Mouse (Mus musculus) heart, embryonic 12.5 days (tissue): ENCODE measurements around the gene Vgf. TPM values are rescaled to one million over a fixed set of nuclear protein-coding genes. Genes with fewer than 3 reads are reported as not detected.

ENCODE experiments used
- ATAC-seq: fragments of 200-750 bp; cut with Nextera tagmentation; 2 replicates; pipeline ENCODE4 v1.8.0; 2017; ENCODE audit warnings: moderate TSS enrichment, moderate library complexity; ENCODE audit not compliant: insufficient number of reproducible peaks, low FRiP score
- H3K27ac ChIP-seq: fragments of 300-500 bp; sonication (generic); 2 replicates; pipeline ENCODE4 v1.5.1; 2016; ENCODE audit warnings: mild to moderate bottlenecking, moderate library complexity; ENCODE audit not compliant: poor library complexity, severe bottlenecking
- H3K27me3 ChIP-seq: fragments of 300-500 bp; sonication (generic); replicated peaks from 2 replicates; pipeline ENCODE4 v1.6.1; 2016; ENCODE audit warnings: mild to moderate bottlenecking, moderate library complexity
- H3K36me3 ChIP-seq: fragments of 300-500 bp; sonication (generic); 2 replicates; pipeline ENCODE4 v1.6.1; 2016; ENCODE audit warnings: mild to moderate bottlenecking, moderate library complexity
- H3K4me1 ChIP-seq: fragments of 300-500 bp; sonication (generic); replicated peaks from 2 replicates; pipeline ENCODE4 v1.6.1; 2016; ENCODE audit warnings: mild to moderate bottlenecking
- H3K4me2 ChIP-seq: fragments of 300-500 bp; sonication (generic); 2 replicates; pipeline ENCODE4 v1.6.1; 2016; ENCODE audit warnings: mild to moderate bottlenecking, moderate library complexity
- H3K4me3 ChIP-seq: fragments of 300-500 bp; sonication (generic); 2 replicates; pipeline ENCODE4 v1.5.1; 2016; ENCODE audit warnings: mild to moderate bottlenecking
- H3K9ac ChIP-seq: fragments of 300-500 bp; sonication (generic); 2 replicates; pipeline ENCODE4 v1.6.1; 2016; ENCODE audit warnings: mild to moderate bottlenecking, moderate library complexity
- H3K9me3 ChIP-seq: fragments of 300-500 bp; sonication (generic); replicated peaks from 2 replicates; pipeline ENCODE4 v1.6.1; 2016; ENCODE audit warnings: mild to moderate bottlenecking, moderate library complexity
- WGBS: fragments of 180-500 bp; shearing (Covaris S2); methylation state at CpG from one replicate; pipeline ENCODE4 v1.1.7; 2016; 5-methylcytosine and 5-hydroxymethylcytosine counted together
- polyA plus RNA-seq: library from polyadenylated mRNA; unstranded; fragments of >200 nt; fragmentation: Nextera tagmentation; extraction: Ambion mirVana; gene quantifications from 2 replicates; pipeline ENCODE4 v1.2.1, GENCODE M21; 2016

Vgf gene
- polyA plus RNA-seq, 1 experiment from 2014 or later = not detected

GRCm38 (mm10) chr5:137030416-137030810 lies 4.2 kb downstream of the Vgf start:
- H3K4me3 ChIP-seq = peak overlapping the region; percentile 41; the same call in 1 of the 2 replicates
- peaks cover 68% of the 10 kb centered on the region for H3K27me3 ChIP-seq
- peak overlapping the region; percentile 72 for H3K4me2 ChIP-seq
- no peak overlapping the region for H3K27ac ChIP-seq
- no peaks in the 10 kb centered on the region for H3K9me3 ChIP-seq
- 11% methylated on average over 22 of the region's 22 CpGs for WGBS
- H3K4me1 ChIP-seq = peaks cover 35% of the 10 kb centered on the region
- H3K36me3 ChIP-seq = peaks cover 4% of the 10 kb centered on the region; the same call in 1 of the 2 replicates
- ATAC-seq = no peak
- no peak overlapping the region for H3K9ac ChIP-seq

GRCm38 (mm10) chr5:137031076-137032032 lies 5.2 kb downstream of the Vgf start:
- ATAC-seq = no peak
- peak overlapping the region; percentile 37; the same call in 1 of the 2 replicates for H3K9ac ChIP-seq
- WGBS = 1% methylated on average over 78 of the region's 78 CpGs

GRCm38 (mm10) chr5:137032033-137032421 lies 5.8 kb downstream of the Vgf start:
- H3K4me3 ChIP-seq = peak overlapping the region; percentile 54
- no peaks in the 10 kb centered on the region for H3K9me3 ChIP-seq
- H3K36me3 ChIP-seq = peaks cover 20% of the 10 kb centered on the region
- H3K4me2 ChIP-seq = peak overlapping the region; percentile 98
- 0% methylated on average over 33 of the region's 33 CpGs for WGBS
- peaks cover 35% of the 10 kb centered on the region for H3K4me1 ChIP-seq
- no peak overlapping the region for H3K27ac ChIP-seq
- H3K9ac ChIP-seq = peak overlapping the region; percentile 37
- no peak for ATAC-seq
- peaks cover 52% of the 10 kb centered on the region for H3K27me3 ChIP-seq

More at GRCm38 (mm10) chr5:137031076-137032032, 5.2 kb downstream of the Vgf start:
- no peak overlapping the region for H3K27ac ChIP-seq
- peaks cover 13% of the 10 kb centered on the region for H3K36me3 ChIP-seq
- H3K4me2 ChIP-seq = peak overlapping the region; percentile 98
- H3K9me3 ChIP-seq = no peaks in the 10 kb centered on the region
- peaks cover 35% of the 10 kb centered on the region for H3K4me1 ChIP-seq
- peaks cover 59% of the 10 kb centered on the region for H3K27me3 ChIP-seq
- peak overlapping the region; percentile 54 for H3K4me3 ChIP-seq

- peak; percentile 88 for ATAC-seq
- no peaks in the 10 kb centered on the region for H3K9me3 ChIP-seq
- no peak overlapping the region for H3K27ac ChIP-seq
- under 1% methylated on average over 39 of the region's 49 CpGs for WGBS
- H3K27me3 ChIP-seq = peaks cover 48% of the 10 kb centered on the region
- peaks cover 26% of the 10 kb centered on the region for H3K36me3 ChIP-seq
- H3K9ac ChIP-seq = peak overlapping the region; percentile 37; the same call in 1 of the 2 replicates
- peak overlapping the region; percentile 98 for H3K4me2 ChIP-seq
- H3K4me1 ChIP-seq = peaks cover 35% of the 10 kb centered on the region
- H3K4me3 ChIP-seq = peak overlapping the region; percentile 54
These were observed 6.5 kb downstream of the Vgf start for GRCm38 (mm10) chr5:137032641-137033074.

GRCm38 (mm10) chr5:137036211-137036610 lies 10.0 kb downstream of the Vgf start:
- Histone ChIP-seq H3K4me2 (no peak overlapping the region), H3K4me1 (peaks cover 14% of the 10 kb centered on the region), H3K9me3 (no peaks in the 10 kb centered on the region), H3K27ac (no peak overlapping the region), H3K36me3 (peaks cover 60% of the 10 kb centered on the region), H3K27me3 (peaks cover 13% of the 10 kb centered on the region), H3K4me3 (no peak overlapping the region), H3K9ac (no peak overlapping the region)
- ATAC-seq = no peak
- 78% methylated on average over 13 of the region's 13 CpGs for WGBS

- Histone ChIP-seq H3K27ac (no peak overlapping the region), H3K27me3 (no peaks in the 10 kb centered on the region), H3K36me3 (peaks cover 77% of the 10 kb centered on the region), H3K9me3 (no peaks in the 10 kb centered on the region), H3K4me2 (no peak overlapping the region), H3K4me1 (peaks cover under 1% of the 10 kb centered on the region; the same call in 1 of the 2 replicates), H3K4me3 (no peak overlapping the region), H3K9ac (no peak overlapping the region)
- 93% methylated on average over 10 of the region's 10 CpGs for WGBS
- no peak for ATAC-seq
These were observed 13.3 kb downstream of the Vgf start for GRCm38 (mm10) chr5:137039453-137039852.

GRCm38 (mm10) chr5:137041442-137041841 lies 15.2 kb downstream of the Vgf start:
- WGBS = 82% methylated on average over 10 of the region's 10 CpGs
- H3K27ac ChIP-seq = no peak overlapping the region
- no peak for ATAC-seq

GRCm38 (mm10) chr5:137043997-137044396 lies 17.8 kb downstream of the Vgf start:
- 94% methylated on average over 7 of the region's 7 CpGs for WGBS
- H3K9me3 ChIP-seq = no peaks in the 10 kb centered on the region
- no peak overlapping the region for H3K4me3 ChIP-seq
- H3K36me3 ChIP-seq = peaks cover 38% of the 10 kb centered on the region
- H3K27ac ChIP-seq = no peak overlapping the region
- no peak for ATAC-seq
- H3K4me1 ChIP-seq = peaks cover 12% of the 10 kb centered on the region
- H3K27me3 ChIP-seq = no peaks in the 10 kb centered on the region
- H3K9ac ChIP-seq = no peak overlapping the region
- H3K4me2 ChIP-seq = no peak overlapping the region

More at GRCm38 (mm10) chr5:137041442-137041841, 15.2 kb downstream of the Vgf start:
- Histone ChIP-seq H3K4me2 (no peak overlapping the region), H3K27me3 (no peaks in the 10 kb centered on the region), H3K36me3 (peaks cover 63% of the 10 kb centered on the region), H3K9me3 (no peaks in the 10 kb centered on the region), H3K4me1 (peaks cover 12% of the 10 kb centered on the region), H3K4me3 (no peak overlapping the region), H3K9ac (no peak overlapping the region)

GRCm38 (mm10) chr5:137045402-137046323 lies 19.5 kb downstream of the Vgf start, which contains the start of gene Ap1s1:
Gene Ap1s1 (minus strand): TSS chr5:137046135.
- ATAC-seq = peak; percentile 90
- Histone ChIP-seq H3K9ac (peak within 1 kb of the TSS; percentile 83), H3K36me3 (peaks cover 21% of the 10 kb centered on the region), H3K27me3 (0 out of 2 replicates have a peak, but pooled peaks cover 3% of the 10 kb centered on the region), H3K9me3 (no peaks in the 10 kb centered on the region), H3K4me2 (peak within 1 kb of the TSS; percentile 83), H3K4me3 (peak within 1 kb of the TSS; percentile 68), H3K4me1 (peaks cover 16% of the 10 kb centered on the region), H3K27ac (peak within 1 kb of the TSS; percentile 41)
- under 1% methylated on average over 48 of the region's 48 CpGs for WGBS

GRCm38 (mm10) chr5:137046324-137046718 lies 20.1 kb downstream of the Vgf start:
- Histone ChIP-seq H3K9ac (no peak overlapping the region), H3K36me3 (peaks cover 17% of the 10 kb centered on the region), H3K9me3 (no peaks in the 10 kb centered on the region), H3K27me3 (0 out of 2 replicates have a peak, but pooled peaks cover 3% of the 10 kb centered on the region), H3K27ac (no peak overlapping the region), H3K4me3 (peak overlapping the region; percentile 68), H3K4me1 (peaks cover 16% of the 10 kb centered on the region), H3K4me2 (peak overlapping the region; percentile 83)
- no peak for ATAC-seq
- 32% methylated on average over 5 of the region's 5 CpGs for WGBS
